Mouse (Mus musculus) embryo, embryonic 10 days (tissue): Measurements from ENCODE around the gene Wdpcp.

Experiments
- DNase-seq: peaks from one replicate; pipeline ENCODE4 v3.0.0-alpha.2; 2015; ENCODE audit warnings: low spot score

The Wdpcp gene

GRCm38 (mm10) chr11:21749487-21749886 lies 177.5 kb downstream of the Wdpcp start:
- no peak for DNase-seq

GRCm38 (mm10) chr11:21763201-21763600 lies 191.2 kb downstream of the Wdpcp start:
- no peak for DNase-seq

GRCm38 (mm10) chr11:21788831-21789230 lies 216.8 kb downstream of the Wdpcp start:
- no peak for DNase-seq

- no peak for DNase-seq
These were observed 252.9 kb downstream of the Wdpcp start for GRCm38 (mm10) chr11:21824941-21825340.

GRCm38 (mm10) chr11:21826521-21826920 lies 254.5 kb downstream of the Wdpcp start:
- DNase-seq, result no peak

- DNase-seq, result no peak
These were observed 275.0 kb downstream of the Wdpcp start for GRCm38 (mm10) chr11:21847040-21847439.

GRCm38 (mm10) chr11:21864000-21864399 lies 292.0 kb downstream of the Wdpcp start:
- DNase-seq, result peak; percentile 66

- peak; percentile 7 for DNase-seq
These were observed 292.5 kb downstream of the Wdpcp start for GRCm38 (mm10) chr11:21864516-21864915.

GRCm38 (mm10) chr11:21868675-21869074 lies 296.6 kb downstream of the Wdpcp start:
- no peak for DNase-seq

- no peak for DNase-seq
These were observed 298.8 kb downstream of the Wdpcp start for GRCm38 (mm10) chr11:21870863-21871262.

GRCm38 (mm10) chr11:21871728-21872127 lies 299.7 kb downstream of the Wdpcp start:
- no peak for DNase-seq

GRCm38 (mm10) chr11:21875077-21875476 lies 303.0 kb downstream of the Wdpcp start:
- no peak for DNase-seq

- no peak for DNase-seq
These were observed 322.7 kb downstream of the Wdpcp start for GRCm38 (mm10) chr11:21894696-21895095.

- no peak for DNase-seq
These were observed 350.5 kb downstream of the Wdpcp start for GRCm38 (mm10) chr11:21922531-21922930.
